Mouse (Mus musculus) lung, postnatal 0 days (tissue): Measurements from ENCODE around the gene Madd.

Experiments used
- CTCF ChIP-seq: IDR thresholded peaks from 2 replicates; pipeline ENCODE4 v1.5.1; 2016; ENCODE audit warnings: antibody characterized with exemption, mild to moderate bottlenecking
- EP300 ChIP-seq: IDR thresholded peaks from 2 replicates; pipeline ENCODE4 v1.6.1; 2016; ENCODE audit warnings: antibody characterized with exemption, mild to moderate bottlenecking, control low read depth

DNA sequence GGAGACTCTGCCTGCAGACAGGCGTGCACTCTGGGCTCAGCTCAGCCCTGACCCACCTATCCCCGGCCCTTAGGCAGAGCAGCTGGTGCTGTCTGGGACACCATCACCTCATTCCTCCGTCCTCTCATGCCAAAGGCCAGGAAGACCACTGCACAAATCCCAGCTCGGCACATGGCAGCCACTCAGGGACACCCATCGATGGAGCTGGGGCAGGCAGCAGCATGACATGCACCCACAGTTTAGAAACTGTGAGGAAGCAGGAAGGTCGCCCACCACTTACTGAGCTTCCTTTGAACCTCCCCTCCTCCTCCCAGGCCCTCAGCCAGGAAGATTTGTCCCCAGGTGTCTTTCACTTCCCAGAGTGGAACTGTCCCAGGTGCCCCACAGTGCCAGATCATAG is 46.2 kb downstream of the Madd start:
- TF ChIP-seq EP300 = no peak
- no peak for TF ChIP-seq CTCF
